Mouse (Mus musculus) liver, embryonic 14.5 days (tissue): Measurements from ENCODE around the gene Fam24b. TPM values are rescaled to one million over a fixed set of nuclear protein-coding genes. Genes with fewer than 3 reads are reported as not detected.

Experiments used
- ATAC-seq: fragments of 200-750 bp; cut with Nextera tagmentation; 2 replicates; pipeline ENCODE4 v1.8.0; 2017; ENCODE audit warnings: moderate number of reproducible peaks, mild to moderate bottlenecking, moderate library complexity; ENCODE audit not compliant: insufficient read depth
- DNase-seq, 3 experiments: peaks; one replicate each; pipeline ENCODE4 v3.0.0-alpha.2; 2012 to 2013; ENCODE audit warnings: low read depth in 3 of 3, low spot score in 3 of 3
- H3K27ac ChIP-seq: fragments of 300-500 bp; sonication (generic); 2 replicates; pipeline ENCODE4 v1.5.1; 2014; ENCODE audit warnings: moderate library complexity, mild to moderate bottlenecking, control low read depth, inconsistent platforms
- H3K27me3 ChIP-seq: fragments of 300-500 bp; sonication (generic); 2 replicates; pipeline ENCODE4 v1.6.1; 2014; ENCODE audit warnings: mild to moderate bottlenecking, low read length, moderate library complexity; ENCODE audit not compliant: control insufficient read depth, insufficient read depth
- H3K36me3 ChIP-seq: fragments of 300-500 bp; sonication (generic); replicated peaks from 2 replicates; pipeline ENCODE4 v1.6.1; 2014; ENCODE audit warnings: low read depth; ENCODE audit not compliant: control insufficient read depth, insufficient read depth
- H3K4me1 ChIP-seq, 2 experiments: fragments of 200-500 bp in 1 of 2; fragments of 300-500 bp in 1 of 2; sonication (generic) in 1 of 2; replicated peaks; 2 replicates each; pipeline ENCODE4 v1.6.1; 2012 to 2014; ENCODE audit warnings: antibody characterized with exemption in 1 of 2, inconsistent platforms in 1 of 2, low read length in 1 of 2; ENCODE audit not compliant: control insufficient read depth in 2 of 2, insufficient read depth in 2 of 2
- H3K4me2 ChIP-seq: fragments of 300-500 bp; sonication (generic); 2 replicates; pipeline ENCODE4 v1.6.1; 2014; ENCODE audit warnings: low read depth, mild to moderate bottlenecking, control low read depth, moderate library complexity
- H3K4me3 ChIP-seq, 2 experiments: fragments of 200-500 bp in 1 of 2; fragments of 300-500 bp in 1 of 2; sonication (generic) in 1 of 2; 2 replicates each; pipeline ENCODE4 v1.5.1; 2012 to 2014; ENCODE audit warnings: low read depth in 2 of 2, low read length in 2 of 2, mild to moderate bottlenecking in 2 of 2, control low read depth in 1 of 2, inconsistent platforms in 1 of 2, moderate library complexity in 1 of 2; ENCODE audit not compliant: insufficient read depth in 1 of 2
- H3K9ac ChIP-seq: fragments of 300-500 bp; sonication (generic); replicated peaks from 2 replicates; pipeline ENCODE4 v1.6.1; 2014; ENCODE audit warnings: mild to moderate bottlenecking, control low read depth, moderate library complexity
- H3K9me3 ChIP-seq: fragments of 300-500 bp; sonication (generic); 2 replicates; pipeline ENCODE4 v1.6.1; 2016; ENCODE audit warnings: low read length, mixed read lengths; ENCODE audit not compliant: control insufficient read depth
- CTCF ChIP-seq: IDR thresholded peaks from 2 replicates; pipeline ENCODE4 v1.5.1; 2016; ENCODE audit warnings: antibody characterized with exemption, low read depth, control low read depth
- EP300 ChIP-seq: IDR thresholded peaks from 2 replicates; pipeline ENCODE4 v1.6.1; 2016; ENCODE audit warnings: antibody characterized with exemption, low read depth
- WGBS: fragments of 180-500 bp; shearing (Covaris S2); extraction: QIAGEN DNeasy Blood & Tissue Kit; methylation state at CpG from one replicate; pipeline ENCODE4 v1.1.7; 2014; ENCODE audit not compliant: insufficient replicate concordance; 5-methylcytosine and 5-hydroxymethylcytosine counted together
- polyA plus RNA-seq, 2 experiments: library from polyadenylated mRNA; depleted of rRNA in 1 of 2; stranded (reverse) in 1 of 2; unstranded in 1 of 2; fragments of >200 nt; fragmentation: Nextera tagmentation in 1 of 2; extraction: Ambion mirVana in 1 of 2; gene quantifications; 2 replicates each; pipeline versions ENCODE4 v1.2.1 to v1.2.3; 2012 to 2014

Gene Fam24b
- polyA plus RNA-seq, 2 experiments: 0.37 TPM; not detected in 1

- no peak within 1 kb of the TSS for H3K9ac ChIP-seq
- no peak within 1 kb of the TSS for H3K4me3 ChIP-seq
- no peak within 1 kb of the TSS for H3K4me2 ChIP-seq
- no peaks in the 10 kb centered on the region for H3K27me3 ChIP-seq
- TF ChIP-seq EP300 (no peak), CTCF (no peak)
- DNase-seq (no peak), ATAC-seq (no peak)
- H3K36me3 ChIP-seq: no peaks in the 10 kb centered on the region
- no peaks in the 10 kb centered on the region for H3K4me1 ChIP-seq
- no peak within 1 kb of the TSS for H3K27ac ChIP-seq
- WGBS: 46% methylated on average over 1 of the region's 1 CpGs
- no peaks in the 10 kb centered on the region for H3K9me3 ChIP-seq
Measured at GRCm38 (mm10) chr7:131333564-131333963, 4.2 kb upstream of the Fam24b start, which contains the start of gene Fam24a. TSS of gene Fam24a (plus strand) at chr7:131333864.

- H3K4me2 ChIP-seq: no peak overlapping the region
- H3K9ac ChIP-seq: no peak overlapping the region
- H3K9me3 ChIP-seq: no peaks in the 10 kb centered on the region
- DNase-seq: no peak
- TF ChIP-seq EP300 (no peak), CTCF (no peak)
- H3K36me3 ChIP-seq: no peaks in the 10 kb centered on the region
- H3K27ac ChIP-seq: no peak overlapping the region
- H3K4me1 ChIP-seq: no peaks in the 10 kb centered on the region
- no peaks in the 10 kb centered on the region for H3K27me3 ChIP-seq
- no peak overlapping the region for H3K4me3 ChIP-seq
- no peak for ATAC-seq
- 40% methylated on average over 2 of the region's 2 CpGs for WGBS
Measured at GRCm38 (mm10) chr7:131331688-131332087, 2.4 kb upstream of the Fam24b start.

GRCm38 (mm10) chr7:131327054-131327453 is 2.3 kb downstream of the Fam24b start:
- Histone ChIP-seq H3K27ac (no peak overlapping the region), H3K4me1 (no peaks in the 10 kb centered on the region), H3K27me3 (no peaks in the 10 kb centered on the region), H3K4me2 (no peak overlapping the region), H3K9ac (no peak overlapping the region), H3K36me3 (no peaks in the 10 kb centered on the region), H3K9me3 (no peaks in the 10 kb centered on the region), H3K4me3 (no peak overlapping the region)
- no peak for DNase-seq
- 76% methylated on average over 5 of the region's 5 CpGs for WGBS
- TF ChIP-seq CTCF (no peak), EP300 (no peak)
- ATAC-seq: no peak

GRCm38 (mm10) chr7:131322192-131322591 is 7.1 kb downstream of the Fam24b start, which contains the start of gene Cuzd1:
TSS of gene Cuzd1 (minus strand) at chr7:131322292.
- no peak within 1 kb of the TSS for H3K4me3 ChIP-seq
- no peaks in the 10 kb centered on the region for H3K36me3 ChIP-seq
- ATAC-seq: no peak
- no peak within 1 kb of the TSS for H3K9ac ChIP-seq
- H3K4me1 ChIP-seq: no peaks in the 10 kb centered on the region
- H3K4me2 ChIP-seq: no peak within 1 kb of the TSS
- 72% methylated on average over 2 of the region's 2 CpGs for WGBS
- H3K9me3 ChIP-seq: no peaks in the 10 kb centered on the region
- H3K27ac ChIP-seq: no peak within 1 kb of the TSS
- H3K27me3 ChIP-seq: no peaks in the 10 kb centered on the region
- DNase-seq: no peak
- TF ChIP-seq CTCF: no peak
- no peak for TF ChIP-seq EP300

GRCm38 (mm10) chr7:131318340-131318739 is 11.0 kb downstream of the Fam24b start:
- WGBS: 69% methylated on average over 5 of the region's 7 CpGs
- Histone ChIP-seq H3K4me2 (no peak overlapping the region), H3K4me3 (no peak overlapping the region), H3K9ac (no peak overlapping the region), H3K9me3 (no peaks in the 10 kb centered on the region), H3K27me3 (no peaks in the 10 kb centered on the region), H3K36me3 (no peaks in the 10 kb centered on the region), H3K4me1 (no peaks in the 10 kb centered on the region), H3K27ac (no peak overlapping the region)
- no peak for ATAC-seq
- no peak for DNase-seq
- TF ChIP-seq EP300: no peak
- no peak for TF ChIP-seq CTCF
